Mouse (Mus musculus): ENCODE results near the gene Lman2.

Gene Lman2

GRCm38 (mm10) chr13:55362453-55363060 lies at the start of gene Lman2:
Lman2 (minus strand) TSS chr13:55362783.
- peak; percentile 98 to 99 for DNase-seq

GRCm38 (mm10) chr13:55411826-55412225 lies 49.2 kb upstream of the Lman2 start:
- DNase-seq, result no peak

- DNase-seq, result no peak
These were observed 46.0 kb upstream of the Lman2 start for GRCm38 (mm10) chr13:55408546-55409120.

- DNase-seq, result no peak
These were observed 44.8 kb upstream of the Lman2 start for GRCm38 (mm10) chr13:55407341-55407740.

GRCm38 (mm10) chr13:55405783-55406390 lies 43.3 kb upstream of the Lman2 start:
- no peak for DNase-seq

GRCm38 (mm10) chr13:55404853-55405782 lies 42.5 kb upstream of the Lman2 start:
- peak; percentile 55 to 61 for DNase-seq

- DNase-seq, result peak in 1 of 2 experiments; percentile 26
These were observed 41.6 kb upstream of the Lman2 start for GRCm38 (mm10) chr13:55403935-55404852.

- no peak for DNase-seq
These were observed 40.7 kb upstream of the Lman2 start for GRCm38 (mm10) chr13:55403266-55403665.

GRCm38 (mm10) chr13:55400039-55400346 lies 37.4 kb upstream of the Lman2 start:
- no peak for DNase-seq

GRCm38 (mm10) chr13:55399300-55400038 lies 36.9 kb upstream of the Lman2 start:
- DNase-seq, result peak; percentile 84 to 87

- no peak for DNase-seq
These were observed 35.5 kb upstream of the Lman2 start, which contains the start of gene Slc34a1 for GRCm38 (mm10) chr13:55398088-55398487. Slc34a1 (plus strand) TSS chr13:55398187.

- DNase-seq, result peak in 1 of 2 experiments; percentile 48
These were observed 30.4 kb upstream of the Lman2 start for GRCm38 (mm10) chr13:55392933-55393332.

GRCm38 (mm10) chr13:55391626-55392029 lies 29.0 kb upstream of the Lman2 start:
- peak; percentile 90 to 94 for DNase-seq

GRCm38 (mm10) chr13:55390644-55391043 lies 28.1 kb upstream of the Lman2 start:
- DNase-seq, result peak; percentile 91 to 93

- no peak for DNase-seq
These were observed 19.2 kb upstream of the Lman2 start for GRCm38 (mm10) chr13:55381790-55382189.

- peak; percentile 17 to 32 for DNase-seq
These were observed 16.5 kb upstream of the Lman2 start for GRCm38 (mm10) chr13:55378907-55379580.

GRCm38 (mm10) chr13:55375877-55376276 lies 13.3 kb upstream of the Lman2 start:
- DNase-seq, result no peak

- no peak for DNase-seq
These were observed 11.8 kb upstream of the Lman2 start for GRCm38 (mm10) chr13:55374206-55374924.

GRCm38 (mm10) chr13:55371740-55372139 lies 9.2 kb upstream of the Lman2 start:
- no peak for DNase-seq

All from kidney, adult 8-10 months (tissue).